Mouse (Mus musculus) liver, adult 2 months (tissue): ENCODE results near the gene Tubb4a. TPM values are rescaled to one million over a fixed set of nuclear protein-coding genes. Genes with fewer than 3 reads are reported as not detected.

Experiments
- DNase-seq: peaks from one replicate; pipeline ENCODE4 v3.0.0-alpha.2; 2011; ENCODE audit warnings: low read depth, low spot score; ENCODE audit errors: extremely low read depth
- H3K27ac ChIP-seq: fragments of 200-500 bp; replicated peaks from 2 replicates; pipeline ENCODE4 v1.5.1; 2012; ENCODE audit warnings: low read depth, mild to moderate bottlenecking, control low read depth, inconsistent platforms, low read length; ENCODE audit not compliant: insufficient read depth
- H3K27me3 ChIP-seq: fragments of 200-500 bp; 2 replicates; pipeline ENCODE4 v1.6.1; 2012; ENCODE audit warnings: mild to moderate bottlenecking, moderate library complexity, low read length, inconsistent platforms; ENCODE audit not compliant: control insufficient read depth, insufficient read depth
- H3K36me3 ChIP-seq: fragments of 200-500 bp; 2 replicates; pipeline ENCODE4 v1.6.1; 2012; ENCODE audit warnings: low read length, inconsistent platforms; ENCODE audit not compliant: control insufficient read depth, insufficient read depth
- H3K4me1 ChIP-seq: fragments of 200-500 bp; 2 replicates; pipeline ENCODE4 v1.6.1; 2011; ENCODE audit warnings: low read length; ENCODE audit not compliant: control insufficient read depth, insufficient read depth
- H3K4me3 ChIP-seq: fragments of 200-500 bp; 2 replicates; pipeline ENCODE4 v1.5.1; 2011; ENCODE audit warnings: low read depth, mild to moderate bottlenecking, control low read depth, low read length, moderate library complexity; ENCODE audit not compliant: insufficient read depth
- H3K79me2 ChIP-seq: fragments of 200-500 bp; 2 replicates; pipeline ENCODE4 v1.6.1; 2012; ENCODE audit warnings: inconsistent platforms, mild to moderate bottlenecking, low read length, moderate library complexity; ENCODE audit not compliant: control insufficient read depth, insufficient read depth
- H3K9ac ChIP-seq: fragments of 200-500 bp; 2 replicates; pipeline ENCODE4 v1.6.1; 2012; ENCODE audit warnings: low read depth, mild to moderate bottlenecking, control low read depth, inconsistent platforms, low read length
- CTCF ChIP-seq: fragments of 200-500 bp; IDR thresholded peaks from 2 replicates; pipeline ENCODE4 v1.5.1; 2011; ENCODE audit warnings: low read depth, low read length, control low read depth
- POLR2A ChIP-seq: fragments of 200-500 bp; IDR thresholded peaks from 2 replicates; pipeline ENCODE4 v1.6.1; 2011; ENCODE audit warnings: low read length, control low read depth; ENCODE audit not compliant: insufficient read depth; ENCODE audit errors: extremely low read depth
- WGBS: fragments of 180-500 bp; shearing (Covaris S2); methylation state at CpG from one replicate; pipeline ENCODE4 v1.1.7; 2018; 5-methylcytosine and 5-hydroxymethylcytosine counted together
- polyA plus RNA-seq: library from polyadenylated mRNA; depleted of rRNA; stranded (reverse); fragments of >200 nt; gene quantifications from 2 replicates; pipeline ENCODE4 v1.2.3, GENCODE M21; 2012
- total RNA-seq: library from RNA; depleted of rRNA; stranded (reverse); fragments of >200 nt; gene quantifications from 2 replicates; pipeline ENCODE4 v1.2.3, GENCODE M21; 2014

The Tubb4a gene
- total and polyA plus RNA-seq, 2 experiments: 0.18 to 0.24 TPM

DNA sequence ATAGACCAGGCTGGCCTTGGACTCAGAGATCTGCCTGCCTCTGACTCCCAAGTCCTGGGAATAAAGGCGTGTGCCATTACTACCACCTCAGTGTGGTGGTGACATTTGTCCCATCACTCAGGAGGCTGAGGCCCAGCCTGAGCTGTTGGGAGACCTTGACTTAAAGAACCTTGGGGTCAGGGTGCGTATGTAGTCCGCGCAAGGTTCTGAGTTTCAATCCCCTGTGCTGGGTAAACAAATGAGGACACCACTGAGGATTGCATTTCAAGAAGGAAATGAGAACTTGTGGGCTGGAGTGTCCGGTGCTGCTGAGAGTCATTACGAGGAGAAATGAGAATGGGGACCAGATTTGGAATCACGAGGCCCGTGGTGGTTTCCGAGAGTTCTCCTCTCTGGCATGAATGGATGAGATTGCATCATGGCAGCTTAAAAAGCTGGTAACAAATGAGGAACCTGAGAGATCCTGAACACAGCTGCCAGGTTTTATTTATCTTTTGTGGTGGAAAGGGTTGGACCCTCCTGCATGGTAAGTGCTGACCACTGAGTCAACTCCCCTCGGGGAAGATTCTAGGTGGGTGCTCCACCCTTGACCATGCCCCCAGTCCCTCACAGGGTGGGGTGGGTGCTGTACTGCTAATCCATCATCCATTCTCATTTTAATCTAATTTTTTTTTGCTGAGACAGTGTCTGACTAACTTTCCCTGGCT, 25.3 kb upstream of the Tubb4a start:
- Histone ChIP-seq H3K36me3 (no peaks in the 10 kb centered on the region), H3K4me3 (no peak overlapping the region), H3K4me1 (no peaks in the 10 kb centered on the region), H3K27ac (no peak overlapping the region), H3K27me3 (no peaks in the 10 kb centered on the region), H3K9ac (no peak overlapping the region), H3K79me2 (no peaks in the 10 kb centered on the region)
- DNase-seq: peak; percentile 27
- WGBS: 81% methylated on average over 10 of the region's 10 CpGs
- TF ChIP-seq CTCF: no peak
- TF ChIP-seq POLR2A: no peak

DNA sequence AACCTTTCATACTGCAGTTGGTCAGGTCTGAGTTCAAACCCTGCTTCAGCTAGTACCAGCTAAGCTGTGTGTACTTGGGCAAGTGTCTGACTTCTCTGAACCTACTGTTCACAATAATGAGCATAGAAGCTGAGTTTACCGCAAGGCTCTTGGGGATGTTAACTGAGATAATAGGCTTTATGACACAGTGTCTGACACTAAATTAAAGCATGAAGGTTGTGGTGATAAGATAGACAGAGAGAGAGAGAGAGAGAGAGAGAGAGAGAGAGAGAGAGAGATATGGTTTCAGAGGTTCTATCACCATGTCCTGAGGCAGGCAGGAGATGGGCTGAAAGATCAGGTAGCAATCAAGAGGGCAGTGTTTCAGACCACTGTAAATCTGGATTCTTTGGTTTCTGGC, 22.4 kb upstream of the Tubb4a start:
- Histone ChIP-seq H3K9ac (no peak overlapping the region), H3K27ac (no peak overlapping the region), H3K36me3 (no peaks in the 10 kb centered on the region), H3K4me3 (no peak overlapping the region), H3K79me2 (no peaks in the 10 kb centered on the region), H3K27me3 (0 out of 2 replicates have a peak, but pooled peaks cover 3% of the 10 kb centered on the region), H3K4me1 (no peaks in the 10 kb centered on the region)
- no peak for DNase-seq
- no peak for TF ChIP-seq POLR2A
- TF ChIP-seq CTCF: no peak
- 100% methylated on average over 1 of the region's 1 CpGs for WGBS

DNA sequence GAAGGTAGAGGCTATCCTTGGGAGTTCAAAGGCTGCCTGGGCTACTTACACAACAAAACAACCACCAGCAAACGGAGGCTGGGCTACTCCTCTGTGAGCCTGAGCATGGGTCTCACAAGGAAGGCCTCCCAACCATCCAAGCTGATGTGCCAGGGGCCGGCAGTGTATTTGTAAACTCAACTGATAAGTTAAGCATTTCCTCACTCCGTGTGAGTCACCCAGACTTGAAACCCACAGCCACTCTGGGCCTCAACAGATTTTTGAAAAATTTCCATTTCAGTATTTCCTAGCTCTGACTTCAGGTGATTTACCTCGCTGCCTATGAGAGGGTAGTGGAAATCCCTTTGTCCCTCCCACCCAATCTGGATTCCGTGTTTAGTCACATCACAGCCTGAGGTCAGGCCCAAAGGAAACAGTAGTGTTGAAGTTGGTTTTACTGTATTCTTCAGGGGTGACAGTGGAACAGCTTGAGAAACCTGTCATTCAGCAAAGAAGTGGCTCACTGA, 21.1 kb upstream of the Tubb4a start:
- Histone ChIP-seq H3K36me3 (no peaks in the 10 kb centered on the region), H3K27ac (no peak overlapping the region), H3K27me3 (0 out of 2 replicates have a peak, but pooled peaks cover 3% of the 10 kb centered on the region), H3K4me1 (no peaks in the 10 kb centered on the region), H3K4me3 (no peak overlapping the region), H3K9ac (no peak overlapping the region), H3K79me2 (no peaks in the 10 kb centered on the region)
- DNase-seq: no peak
- TF ChIP-seq CTCF (no peak), POLR2A (no peak)
- 57% methylated on average over 5 of the region's 5 CpGs for WGBS

DNA sequence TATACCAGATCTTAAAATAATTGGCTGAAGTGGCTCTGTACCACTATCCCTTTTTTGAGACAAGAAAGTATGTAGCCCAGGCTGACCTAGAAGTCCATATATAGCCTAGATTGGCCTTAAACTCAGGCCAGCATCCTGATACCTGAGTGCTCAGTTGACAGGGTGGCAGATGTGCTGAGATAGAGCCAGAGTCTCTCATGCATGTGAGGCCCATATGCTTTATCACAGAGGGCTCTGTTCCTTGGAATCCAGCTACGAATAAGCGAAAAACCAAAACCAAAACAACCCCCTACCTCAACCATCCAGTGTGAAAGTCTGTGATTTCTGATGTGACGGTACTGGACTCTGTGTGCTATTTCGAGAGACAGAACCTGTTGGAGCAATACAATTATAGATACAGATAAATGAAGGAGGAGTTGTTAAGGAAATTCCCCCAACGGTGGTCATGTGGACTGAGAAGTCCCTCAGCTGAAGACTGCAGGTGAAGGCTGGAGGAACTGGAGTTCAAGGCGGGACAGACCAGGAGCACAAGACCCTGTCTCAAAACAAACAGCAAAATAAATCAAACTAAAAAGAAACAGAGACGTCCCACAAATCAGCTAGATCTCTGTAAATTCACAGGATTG, 20.6 kb upstream of the Tubb4a start:
- no peak overlapping the region for H3K9ac ChIP-seq
- TF ChIP-seq CTCF: no peak
- no peak for TF ChIP-seq POLR2A
- H3K4me3 ChIP-seq: no peak overlapping the region
- H3K4me1 ChIP-seq: no peaks in the 10 kb centered on the region
- no peak overlapping the region for H3K27ac ChIP-seq
- H3K79me2 ChIP-seq: no peaks in the 10 kb centered on the region
- 88% methylated on average over 7 of the region's 7 CpGs for WGBS
- H3K27me3 ChIP-seq: 0 out of 2 replicates have a peak, but pooled peaks cover 3% of the 10 kb centered on the region
- H3K36me3 ChIP-seq: no peaks in the 10 kb centered on the region
- DNase-seq: no peak

DNA sequence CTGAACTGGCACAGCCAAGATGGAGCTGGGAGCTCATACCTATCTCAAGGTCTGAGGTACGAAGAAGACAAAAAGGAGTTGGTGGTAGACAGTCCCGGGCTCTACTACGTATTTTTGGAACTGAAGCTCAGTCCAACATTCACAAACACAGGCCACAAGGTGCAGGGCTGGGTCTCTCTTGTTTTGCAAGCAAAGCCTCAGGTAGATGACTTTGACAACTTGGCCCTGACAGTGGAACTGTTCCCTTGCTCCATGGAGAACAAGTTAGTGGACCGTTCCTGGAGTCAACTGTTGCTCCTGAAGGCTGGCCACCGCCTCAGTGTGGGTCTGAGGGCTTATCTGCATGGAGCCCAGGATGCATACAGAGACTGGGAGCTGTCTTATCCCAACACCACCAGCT, 19.5 kb upstream of the Tubb4a start:
- WGBS: 87% methylated on average over 5 of the region's 5 CpGs

DNA sequence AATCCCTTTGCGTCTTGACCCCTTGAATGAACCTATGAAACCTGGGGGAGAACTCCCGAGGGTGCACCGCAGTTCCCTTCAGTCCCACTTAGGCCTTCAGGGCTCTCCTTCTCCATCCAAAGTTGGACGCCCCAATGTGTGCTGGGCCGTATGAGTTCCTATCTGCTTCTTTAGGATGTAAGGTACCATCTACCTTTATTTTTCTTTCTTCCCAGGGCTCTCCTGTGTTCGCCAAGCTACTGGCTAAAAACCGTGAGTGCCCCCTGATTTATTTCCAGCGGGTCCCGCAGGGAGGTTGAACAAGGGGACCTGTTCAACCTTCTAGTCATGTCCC, 18.4 kb upstream of the Tubb4a start:
- Histone ChIP-seq H3K4me1 (no peaks in the 10 kb centered on the region), H3K36me3 (no peaks in the 10 kb centered on the region), H3K79me2 (no peaks in the 10 kb centered on the region), H3K4me3 (no peak overlapping the region), H3K27me3 (0 out of 2 replicates have a peak, but pooled peaks cover 3% of the 10 kb centered on the region), H3K9ac (no peak overlapping the region), H3K27ac (no peak overlapping the region)
- no peak for TF ChIP-seq POLR2A
- TF ChIP-seq CTCF: no peak
- WGBS: 35% methylated on average over 9 of the region's 9 CpGs
- DNase-seq: no peak

More for the DNA sequence above, 19.5 kb upstream of the Tubb4a start:
- H3K27me3 ChIP-seq: 0 out of 2 replicates have a peak, but pooled peaks cover 3% of the 10 kb centered on the region
- no peaks in the 10 kb centered on the region for H3K36me3 ChIP-seq
- TF ChIP-seq POLR2A: no peak
- TF ChIP-seq CTCF: no peak
- no peaks in the 10 kb centered on the region for H3K79me2 ChIP-seq
- H3K27ac ChIP-seq: no peak overlapping the region
- DNase-seq: no peak
- no peak overlapping the region for H3K4me3 ChIP-seq
- H3K4me1 ChIP-seq: no peaks in the 10 kb centered on the region
- no peak overlapping the region for H3K9ac ChIP-seq
